Mouse (Mus musculus) embryonic facial prominence, embryonic 11.5 days (tissue): ENCODE measurements around the gene Timm8a1. TPM values are rescaled to one million over a fixed set of nuclear protein-coding genes. Genes with fewer than 3 reads are reported as not detected.

ENCODE experiments used
- ATAC-seq: fragments of 200-750 bp; cut with Nextera tagmentation; replicated peaks from 2 replicates; pipeline ENCODE4 v1.8.0; 2017; ENCODE audit warnings: low read depth; ENCODE audit not compliant: insufficient number of reproducible peaks, low FRiP score, low TSS enrichment
- DNase-seq: peaks from one replicate; pipeline ENCODE4 v3.0.0-alpha.2; 2015; ENCODE audit warnings: low spot score
- H3K27ac ChIP-seq: fragments of 300-500 bp; sonication (generic); replicated peaks from 2 replicates; pipeline ENCODE4 v1.5.1; 2014; ENCODE audit warnings: mild to moderate bottlenecking, low read depth, low read length, control low read depth
- H3K27me3 ChIP-seq: fragments of 300-500 bp; sonication (generic); 2 replicates; pipeline ENCODE4 v1.6.1; 2014; ENCODE audit warnings: mild to moderate bottlenecking, low read length, moderate library complexity, mixed read lengths; ENCODE audit not compliant: control insufficient read depth, insufficient read depth
- H3K36me3 ChIP-seq: fragments of 300-500 bp; sonication (generic); replicated peaks from 2 replicates; pipeline ENCODE4 v1.6.1; 2014; ENCODE audit warnings: low read depth, mild to moderate bottlenecking, low read length, moderate library complexity, mixed read lengths; ENCODE audit not compliant: control insufficient read depth, insufficient read depth
- H3K4me1 ChIP-seq: fragments of 300-500 bp; sonication (generic); 2 replicates; pipeline ENCODE4 v1.6.1; 2014; ENCODE audit warnings: low read length, mixed read lengths; ENCODE audit not compliant: control insufficient read depth, insufficient read depth
- H3K4me2 ChIP-seq: fragments of 300-500 bp; sonication (generic); 2 replicates; pipeline ENCODE4 v1.6.1; 2014; ENCODE audit warnings: low read depth, mild to moderate bottlenecking, control low read depth, low read length, moderate library complexity
- H3K4me3 ChIP-seq: fragments of 300-500 bp; sonication (generic); 2 replicates; pipeline ENCODE4 v1.5.1; 2014; ENCODE audit warnings: low read depth, low read length, control low read depth
- H3K9ac ChIP-seq: fragments of 300-500 bp; sonication (generic); replicated peaks from 2 replicates; pipeline ENCODE4 v1.6.1; 2014; ENCODE audit warnings: mild to moderate bottlenecking, control low read depth, low read length
- H3K9me3 ChIP-seq: fragments of 300-500 bp; sonication (generic); replicated peaks from 2 replicates; pipeline ENCODE4 v1.6.1; 2016; ENCODE audit warnings: mild to moderate bottlenecking, low read length, inconsistent platforms, mixed read lengths; ENCODE audit not compliant: control insufficient read depth
- WGBS: fragments of 180-500 bp; shearing (Covaris S2); extraction: QIAGEN DNeasy Blood & Tissue Kit; methylation state at CpG from one replicate; pipeline ENCODE4 v1.1.7; 2014; 5-methylcytosine and 5-hydroxymethylcytosine counted together
- polyA plus RNA-seq: library from polyadenylated mRNA; unstranded; fragments of >200 nt; fragmentation: Nextera tagmentation; extraction: Ambion mirVana; gene quantifications from 2 replicates; pipeline ENCODE4 v1.2.1, GENCODE M21; 2014

Timm8a1 gene
- polyA plus RNA-seq, 1 experiment from 2014 or later, result 91.8 TPM

DNA sequence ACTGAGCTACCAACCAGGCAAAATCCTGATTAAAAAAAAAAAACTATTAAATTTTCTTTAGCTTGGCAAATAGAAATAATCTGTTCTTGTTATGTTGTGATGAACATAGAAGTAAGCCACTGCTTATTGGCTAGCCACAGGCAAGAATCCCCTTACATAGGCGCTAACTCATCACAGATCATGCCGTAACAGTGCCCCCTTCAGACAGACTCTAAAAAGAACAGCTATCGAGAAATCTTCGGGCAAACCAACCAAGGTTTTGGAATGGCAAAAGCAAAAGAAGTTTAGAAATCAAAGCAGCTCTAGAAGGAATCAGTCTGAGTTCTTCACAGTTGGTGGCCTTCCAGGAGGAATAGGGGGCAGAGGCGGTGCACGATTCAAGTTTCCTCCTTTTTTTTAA lies 33.7 kb downstream of the Timm8a1 start:
- no peak for DNase-seq
- Histone ChIP-seq H3K27ac (no peak overlapping the region), H3K9ac (no peak overlapping the region), H3K4me3 (no peak overlapping the region), H3K4me1 (no peaks in the 10 kb centered on the region), H3K27me3 (no peaks in the 10 kb centered on the region), H3K36me3 (no peaks in the 10 kb centered on the region), H3K4me2 (no peak overlapping the region), H3K9me3 (no peaks in the 10 kb centered on the region)
- no peak for ATAC-seq
- WGBS, result 72% methylated on average over 6 of the region's 6 CpGs

DNA sequence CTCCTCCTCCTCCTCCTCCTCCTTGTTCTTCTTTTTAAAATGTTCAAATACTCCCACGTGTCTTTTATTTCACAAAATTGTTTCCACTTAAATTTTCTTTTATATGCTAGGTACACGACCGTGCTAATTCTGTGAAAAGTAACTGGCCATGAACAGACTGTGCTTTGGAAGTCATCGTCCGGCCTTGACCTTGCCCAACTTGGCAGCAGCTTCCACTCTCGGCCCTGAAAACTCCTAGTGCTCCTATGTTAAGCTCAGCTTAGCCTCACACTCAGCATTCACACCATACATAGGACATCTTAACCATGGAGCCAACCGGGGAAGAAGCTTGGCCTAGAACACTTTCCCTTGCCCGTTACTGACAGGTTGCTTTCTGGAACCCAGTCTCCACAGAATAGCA lies 41.0 kb downstream of the Timm8a1 start:
- no peak overlapping the region for H3K27ac ChIP-seq
- H3K4me1 ChIP-seq, result no peaks in the 10 kb centered on the region
- no peak overlapping the region for H3K4me2 ChIP-seq
- H3K36me3 ChIP-seq, result no peaks in the 10 kb centered on the region
- DNase-seq, result no peak
- no peak for ATAC-seq
- WGBS, result 85% methylated on average over 8 of the region's 8 CpGs
- no peaks in the 10 kb centered on the region for H3K9me3 ChIP-seq
- H3K4me3 ChIP-seq, result no peak overlapping the region
- no peaks in the 10 kb centered on the region for H3K27me3 ChIP-seq
- no peak overlapping the region for H3K9ac ChIP-seq

Other genes with a start within 250 kb of the Timm8a1 start
- gene Tmem35a, start 246.6 kb downstream of the Timm8a1 start, polyA plus RNA-seq, result 13.9 and 15.5 TPM in 2 replicates
- 27.9 and 35.1 TPM in 2 replicates for gene Cenpi, start 233.8 kb downstream of the Timm8a1 start, polyA plus RNA-seq
- gene Drp2, start 137.3 kb downstream of the Timm8a1 start, polyA plus RNA-seq, result 3.1 and 3.2 TPM in 2 replicates
- not detected in 2 replicates for gene Taf7l, start 65.4 kb downstream of the Timm8a1 start, polyA plus RNA-seq
- gene Btk, start 41.7 kb upstream of the Timm8a1 start, polyA plus RNA-seq, result 0.81 and 1.4 TPM in 2 replicates
- gene Rpl36a, start 43.8 kb upstream of the Timm8a1 start, polyA plus RNA-seq, result 355 and 372 TPM in 2 replicates
- 3.5 and 5.1 TPM in 2 replicates for gene Gla, start 59.3 kb upstream of the Timm8a1 start, polyA plus RNA-seq
- 163 and 167 TPM in 2 replicates for gene Hnrnph2, start 59.3 kb upstream of the Timm8a1 start, polyA plus RNA-seq
- 6.6 and 7.5 TPM in 2 replicates for gene Armcx4, start 144.7 kb upstream of the Timm8a1 start, polyA plus RNA-seq
- 47.0 and 55.1 TPM in 2 replicates for gene Armcx1, start 176.1 kb upstream of the Timm8a1 start, polyA plus RNA-seq
- gene Armcx6, start 209.6 kb upstream of the Timm8a1 start, polyA plus RNA-seq, result 20.5 and 20.8 TPM in 2 replicates
- gene Armcx3, start 214.7 kb upstream of the Timm8a1 start, polyA plus RNA-seq, result 66.4 and 70.5 TPM in 2 replicates